Mouse (Mus musculus): ENCODE data around the gene Eif3g.

Eif3g gene

DNA sequence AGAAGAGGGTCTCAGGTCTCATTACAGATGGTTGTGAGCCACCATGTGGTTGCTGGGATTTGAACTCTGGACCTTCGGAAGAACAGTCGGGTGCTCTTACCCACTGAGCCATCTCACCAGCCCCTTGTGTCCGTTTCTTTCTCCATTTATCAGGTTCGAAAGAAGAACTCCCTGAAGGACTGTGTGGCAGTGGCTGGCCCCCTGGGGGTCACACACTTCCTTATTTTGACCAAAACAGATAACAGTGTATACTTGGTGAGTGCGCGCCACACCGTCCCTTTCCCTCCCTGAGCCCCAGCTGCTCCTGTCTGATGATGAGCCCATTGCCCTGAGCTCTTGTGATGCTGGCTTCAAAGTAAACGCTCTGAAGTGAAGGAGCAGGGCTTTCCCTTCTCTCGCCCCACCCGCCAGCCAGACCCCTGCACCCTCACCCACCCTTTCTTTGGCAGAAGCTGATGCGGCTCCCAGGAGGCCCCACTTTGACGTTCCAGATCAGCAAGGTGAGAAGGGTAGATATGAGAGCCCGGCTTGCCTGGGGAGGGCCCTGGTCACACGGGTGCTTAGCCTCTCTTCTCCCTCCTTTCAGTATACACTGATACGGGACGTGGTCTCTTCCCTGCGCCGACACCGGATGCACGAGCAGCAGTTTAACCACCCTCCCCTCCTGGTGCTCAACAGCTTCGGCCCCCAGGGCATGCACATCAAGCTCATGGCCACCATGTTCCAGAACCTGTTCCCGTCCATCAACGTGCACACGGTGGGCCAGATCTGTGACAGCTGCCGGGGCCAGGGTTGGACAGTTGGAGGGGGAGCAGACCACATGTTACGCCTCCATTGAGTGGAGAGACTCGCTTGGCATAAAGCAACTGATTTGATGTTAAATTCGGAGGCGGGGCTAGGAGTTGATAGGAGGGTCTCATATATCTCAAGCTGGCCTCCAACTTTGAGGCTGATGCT lies 9.0 kb downstream of the Eif3g start:
- peak; percentile 83 for DNase-seq (ENCODE audit: low read depth, low spot score)

DNA sequence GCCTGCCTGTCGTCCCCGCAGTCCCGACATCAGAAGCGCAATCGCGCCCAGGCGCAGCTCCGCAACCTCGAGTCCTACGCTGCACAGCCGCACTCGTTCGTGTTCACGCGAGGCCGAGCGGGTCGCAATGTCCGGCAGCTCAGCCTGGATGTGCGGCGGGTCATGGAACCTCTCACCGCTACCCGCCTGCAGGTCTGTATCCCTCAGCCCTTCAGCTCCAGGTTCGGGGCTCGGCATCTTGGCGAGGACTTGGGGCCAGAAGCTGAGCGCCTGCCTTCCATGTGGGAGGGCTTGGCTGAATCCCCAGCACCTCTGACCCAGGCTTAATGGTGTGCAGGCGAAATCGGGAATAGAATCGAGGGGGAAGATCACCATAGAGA lies 10.0 kb downstream of the Eif3g start:
- no peak for DNase-seq (ENCODE audit: low read depth, low spot score)

GRCm38 (mm10) chr9:20887704-20888385 lies 10.6 kb downstream of the Eif3g start, which contains the start of gene Ppan:
Gene Ppan, plus strand, starts transcription at chr9:20888175.
- peak; percentile 98 for DNase-seq (ENCODE audit: low read depth, low spot score)

GRCm38 (mm10) chr9:20887191-20887590 lies 11.2 kb downstream of the Eif3g start:
- DNase-seq (ENCODE audit: low read depth, low spot score), result peak; percentile 45

DNA sequence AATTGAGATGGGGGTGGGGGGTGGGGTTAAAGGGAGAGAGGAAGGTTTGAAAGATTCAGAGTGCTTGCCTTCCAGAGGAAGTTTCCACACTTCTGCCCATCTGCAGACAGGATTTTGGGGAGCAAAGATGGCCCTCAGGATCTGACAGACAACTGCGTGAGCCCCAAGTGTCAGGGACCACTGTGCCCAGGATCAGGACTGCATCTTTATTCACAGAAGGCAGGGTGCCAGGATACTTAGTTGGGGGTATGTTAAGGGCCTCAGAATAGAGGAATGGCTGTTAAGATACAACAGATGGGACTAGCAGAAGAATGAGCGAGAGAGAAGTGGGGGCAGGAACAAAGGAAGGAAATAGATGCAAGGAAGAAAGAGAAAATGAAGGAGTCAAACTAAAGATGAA lies 11.9 kb downstream of the Eif3g start:
- no peak for DNase-seq (ENCODE audit: low read depth, low spot score)

GRCm38 (mm10) chr9:20879097-20879792 lies 19.2 kb downstream of the Eif3g start, which contains the start of gene Angptl6:
Gene Angptl6, minus strand, starts transcription at chr9:20879727.
- peak; percentile 53 for DNase-seq (ENCODE audit: low read depth, low spot score)

GRCm38 (mm10) chr9:20878710-20879065 lies 19.7 kb downstream of the Eif3g start:
- no peak for DNase-seq (ENCODE audit: low read depth, low spot score)

DNA sequence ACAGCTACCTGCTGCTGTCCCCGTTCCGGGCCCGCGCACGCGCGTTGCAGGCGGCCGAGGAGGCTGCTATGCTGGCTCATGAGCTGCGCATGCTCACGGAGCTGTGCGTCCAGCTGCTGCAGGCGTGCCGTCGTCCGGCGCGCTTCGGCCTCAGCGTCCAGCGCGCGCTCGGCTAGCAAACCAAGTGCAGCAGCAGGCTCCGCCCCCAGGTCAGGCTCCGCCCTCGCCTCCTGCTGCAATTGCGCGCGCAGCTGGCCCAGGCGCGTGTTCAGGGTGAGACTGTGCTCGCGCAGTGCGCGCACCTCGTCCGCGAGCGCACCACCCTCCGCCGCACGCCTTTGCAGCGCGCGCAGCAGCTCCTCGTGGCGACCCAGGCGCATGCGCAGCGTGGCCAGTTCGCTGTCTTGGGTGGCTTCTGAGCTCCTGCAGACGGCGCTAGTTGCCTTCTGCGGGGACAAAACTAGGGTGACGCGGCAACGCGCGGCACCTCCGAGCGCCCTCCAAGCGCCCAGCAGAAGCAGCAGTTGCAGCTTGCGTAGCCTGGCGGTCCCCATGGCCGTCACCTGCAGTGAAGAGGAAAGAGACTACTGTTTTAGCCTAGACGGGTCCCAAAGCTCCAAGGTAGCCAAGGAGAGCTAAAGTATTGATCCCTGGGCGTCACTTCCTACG lies 20.2 kb downstream of the Eif3g start:
- peak; percentile 100 for DNase-seq (ENCODE audit: low read depth, low spot score)

GRCm38 (mm10) chr9:20877118-20878040 lies 21.0 kb downstream of the Eif3g start:
- no peak for DNase-seq (ENCODE audit: low read depth, low spot score)

DNA sequence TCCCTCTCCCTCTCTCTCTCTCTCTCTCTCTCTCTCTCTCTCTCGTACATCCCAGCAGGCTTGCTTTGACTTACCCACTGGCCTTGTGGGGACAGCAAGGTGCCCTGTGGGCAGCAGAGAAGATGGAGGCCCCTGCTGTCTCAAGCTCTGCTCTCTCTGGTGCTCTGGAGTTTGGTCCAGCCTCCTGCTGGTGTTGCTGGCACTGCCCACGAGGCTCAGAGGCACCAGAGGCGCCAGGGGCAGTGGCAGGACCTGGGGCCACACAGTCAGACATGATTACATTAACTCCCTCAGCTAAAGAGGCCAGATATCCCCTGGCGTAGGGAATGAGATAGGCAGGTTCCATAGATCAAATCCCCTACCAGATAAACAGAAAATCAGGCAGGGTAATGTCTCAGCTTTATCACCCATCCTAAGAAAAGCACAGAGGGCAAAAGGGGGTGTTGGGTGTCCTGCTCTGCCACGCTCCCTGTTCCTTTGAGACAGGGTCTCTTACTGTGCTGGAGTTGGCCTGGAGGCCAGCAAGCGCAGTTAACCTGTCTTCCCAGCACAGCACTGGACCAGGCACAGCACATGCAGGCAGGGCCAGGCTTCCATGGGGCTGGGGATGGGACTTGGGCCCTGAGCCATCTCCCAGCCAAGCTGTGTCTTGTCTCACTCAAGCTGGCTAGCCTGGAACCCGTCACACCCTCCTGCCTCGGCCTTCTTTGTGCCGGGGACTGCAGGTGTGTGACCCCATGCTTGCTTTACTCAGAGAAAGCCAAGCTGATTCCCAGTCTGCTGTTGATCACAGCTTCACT lies 21.9 kb downstream of the Eif3g start:
- DNase-seq (ENCODE audit: low read depth, low spot score), result peak; percentile 30

- no peak for DNase-seq (ENCODE audit: low read depth, low spot score)
These were observed 23.2 kb downstream of the Eif3g start for GRCm38 (mm10) chr9:20875021-20875790.

DNA sequence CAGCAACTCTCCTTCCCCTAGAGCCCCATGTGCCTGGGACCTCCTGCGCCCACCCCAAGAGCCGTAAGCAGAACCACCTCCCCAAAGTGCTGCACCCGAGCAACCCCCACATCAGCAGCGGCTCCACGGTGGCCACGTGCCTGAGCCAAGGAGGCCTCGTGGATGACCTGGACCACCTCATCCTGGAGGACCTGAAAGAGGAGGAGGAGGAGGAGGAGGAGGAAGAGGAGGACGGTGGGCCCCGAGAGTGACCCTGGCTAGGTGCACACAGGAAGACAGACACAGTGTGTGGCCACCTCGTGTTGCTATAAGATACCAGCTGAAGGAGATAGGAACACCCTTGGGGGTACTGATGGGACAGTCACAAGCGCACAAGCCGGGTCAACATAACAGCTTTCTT lies 24.9 kb downstream of the Eif3g start:
- no peak for DNase-seq (ENCODE audit: low read depth, low spot score)

DNA sequence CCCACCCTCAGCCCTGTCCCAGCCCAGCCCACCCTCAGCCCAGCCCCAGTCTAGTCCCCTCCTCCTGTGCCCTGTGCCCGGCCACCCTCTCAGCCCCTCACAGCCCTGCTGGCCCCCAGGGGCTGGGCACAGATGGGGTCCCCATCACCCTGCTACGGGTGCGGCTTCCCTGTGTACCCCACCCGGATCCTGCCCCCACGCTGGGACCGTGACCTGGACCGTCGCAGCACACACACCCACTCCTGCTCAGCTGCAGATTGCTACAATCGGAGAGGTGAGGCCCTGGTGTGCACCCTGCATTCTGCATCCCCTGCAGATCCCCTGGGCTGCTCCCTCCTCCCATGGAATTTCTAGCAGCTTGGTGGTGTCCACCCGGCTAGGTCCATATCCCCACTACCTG lies 25.4 kb downstream of the Eif3g start:
- no peak for DNase-seq (ENCODE audit: low read depth, low spot score)

DNA sequence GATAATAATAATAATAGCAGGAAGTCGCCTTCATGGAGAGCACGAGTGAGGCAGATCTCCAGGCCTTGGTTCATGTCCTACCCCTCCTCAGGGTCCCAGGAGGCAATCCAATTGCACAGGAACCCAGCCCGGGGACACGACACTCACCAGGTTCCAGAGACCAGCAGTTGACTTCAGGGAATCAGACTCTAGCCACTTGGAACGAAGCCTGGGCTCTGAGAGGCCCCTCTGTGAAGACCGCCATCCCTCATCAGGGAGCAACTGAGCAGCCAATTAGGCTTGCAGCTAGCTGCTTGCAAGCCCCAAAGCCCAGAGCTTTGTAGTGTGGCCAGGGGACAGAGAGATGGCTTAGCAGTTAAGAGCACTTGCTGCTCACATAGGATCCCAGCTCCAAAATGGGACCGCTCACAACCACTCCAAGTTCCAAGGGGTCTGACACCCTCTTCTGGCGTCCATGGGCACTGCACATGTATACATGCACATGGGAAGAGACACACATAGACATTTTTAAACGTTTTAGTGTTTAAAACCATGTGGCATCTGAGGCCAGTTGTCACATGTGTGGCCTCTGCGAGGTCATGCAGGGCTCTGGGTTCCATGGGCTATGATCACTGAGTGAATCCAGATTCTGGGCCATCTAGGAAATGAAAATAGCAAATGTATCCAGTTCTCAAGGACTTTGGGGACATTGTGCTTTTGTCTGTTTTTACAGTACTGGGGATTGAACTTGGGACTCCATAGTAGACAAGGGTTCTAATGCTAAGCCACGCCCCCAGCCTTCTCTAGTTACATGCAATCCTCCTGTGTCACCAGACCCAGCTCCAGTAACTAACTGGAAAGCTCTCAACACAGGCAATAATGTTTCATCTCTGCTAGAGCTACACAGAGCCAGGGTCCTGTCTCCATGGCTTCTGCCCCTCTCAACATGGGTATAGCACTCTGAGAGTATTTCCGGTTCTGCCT lies 27.9 kb downstream of the Eif3g start:
- DNase-seq (ENCODE audit: low read depth, low spot score), result peak; percentile 35

GRCm38 (mm10) chr9:20869246-20869645 lies 29.2 kb downstream of the Eif3g start:
- DNase-seq (ENCODE audit: low read depth, low spot score), result peak; percentile 69

DNA sequence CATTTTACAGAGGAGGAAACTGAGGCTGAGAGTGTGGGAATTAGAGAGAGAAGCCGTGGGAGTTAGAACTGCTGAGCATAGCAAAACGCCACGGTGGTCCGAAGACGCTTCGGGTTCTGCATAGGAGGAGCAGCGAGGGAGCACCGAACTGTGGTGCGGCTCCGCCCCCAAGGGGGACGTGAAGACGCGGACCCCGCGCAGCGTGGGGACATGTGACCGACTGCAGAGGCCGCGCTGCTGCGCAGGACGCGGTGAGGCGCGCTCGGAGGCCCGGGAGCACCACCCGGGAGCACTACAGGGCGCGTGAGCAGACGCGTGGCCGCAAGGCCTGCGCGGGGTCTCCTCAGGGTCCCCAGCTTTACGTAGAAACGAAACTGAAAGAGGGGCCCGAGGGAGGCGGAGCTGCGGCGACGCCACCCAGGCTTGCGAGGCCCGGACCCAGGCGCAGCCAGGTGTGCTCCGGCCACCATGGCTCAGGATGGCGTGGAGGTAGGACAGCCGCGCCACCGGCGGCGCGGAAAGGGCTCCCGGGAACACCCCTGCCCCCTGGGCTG lies 29.9 kb downstream of the Eif3g start, which contains the start of gene A230050P20Rik:
TSS of gene A230050P20Rik (plus strand) at position 195 of the 554 bp plus-strand sequence.
- peak; percentile 90 for DNase-seq (ENCODE audit: low read depth, low spot score)

DNA sequence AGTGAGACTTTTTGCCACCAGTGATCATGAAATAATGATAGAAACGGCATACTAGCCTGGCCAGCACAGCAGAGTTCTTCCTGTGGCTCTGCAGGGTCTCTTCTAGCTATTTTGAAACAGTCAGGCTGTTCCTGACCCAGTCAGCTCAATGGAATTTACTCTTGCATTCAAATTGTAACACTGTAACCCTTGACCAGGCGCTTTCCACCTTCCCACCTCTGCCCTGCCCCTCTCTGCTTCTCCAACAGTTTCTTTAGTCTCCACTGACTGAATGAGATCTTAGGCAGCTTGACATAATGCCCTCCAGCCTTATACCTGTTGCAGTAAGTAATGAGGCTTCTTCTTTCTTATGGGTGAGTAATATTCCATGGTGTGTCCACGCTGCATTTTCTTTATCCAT lies 31.5 kb downstream of the Eif3g start:
- DNase-seq (ENCODE audit: low read depth, low spot score), result no peak

Measured in A20 (cell line).